Mouse (Mus musculus) liver, embryonic 11.5 days (tissue): ENCODE measurements around the gene Slc7a5. TPM values are rescaled to one million over a fixed set of nuclear protein-coding genes. Genes with fewer than 3 reads are reported as not detected.
A peak's percentile ranks its signal among the peaks of the same experiment; 100 is the strongest.

ENCODE experiments used
- ATAC-seq: fragments of 200-750 bp; cut with Nextera tagmentation; replicated peaks from 2 replicates; pipeline ENCODE4 v1.8.0; 2017; ENCODE audit warnings: moderate number of reproducible peaks, mild to moderate bottlenecking, moderate TSS enrichment, moderate library complexity; ENCODE audit not compliant: low FRiP score
- DNase-seq: peaks from one replicate; pipeline ENCODE4 v3.0.0-alpha.2; 2017; ENCODE audit warnings: low spot score
- H3K27ac ChIP-seq: fragments of 300-500 bp; sonication (generic); 2 replicates; pipeline ENCODE4 v1.5.1; 2014; ENCODE audit warnings: mild to moderate bottlenecking, low read depth, low read length, control low read depth
- H3K27me3 ChIP-seq: fragments of 300-500 bp; sonication (generic); replicated peaks from 2 replicates; pipeline ENCODE4 v1.6.1; 2014; ENCODE audit warnings: low read length, mixed read lengths; ENCODE audit not compliant: control insufficient read depth, insufficient read depth
- H3K36me3 ChIP-seq: fragments of 300-500 bp; sonication (generic); 2 replicates; pipeline ENCODE4 v1.6.1; 2014; ENCODE audit warnings: mild to moderate bottlenecking, low read length, moderate library complexity, mixed read lengths; ENCODE audit not compliant: control insufficient read depth, insufficient read depth
- H3K4me1 ChIP-seq: fragments of 300-500 bp; sonication (generic); replicated peaks from 2 replicates; pipeline ENCODE4 v1.6.1; 2014; ENCODE audit warnings: low read length, mixed read lengths; ENCODE audit not compliant: control insufficient read depth, insufficient read depth
- H3K4me2 ChIP-seq: fragments of 300-500 bp; sonication (generic); 2 replicates; pipeline ENCODE4 v1.6.1; 2014; ENCODE audit warnings: mild to moderate bottlenecking, control low read depth, moderate library complexity
- H3K4me3 ChIP-seq: fragments of 300-500 bp; sonication (generic); 2 replicates; pipeline ENCODE4 v1.5.1; 2014; ENCODE audit warnings: low read depth, low read length, control low read depth
- H3K9ac ChIP-seq: fragments of 300-500 bp; sonication (generic); 2 replicates; pipeline ENCODE4 v1.6.1; 2014; ENCODE audit warnings: low read depth, low read length, control low read depth
- H3K9me3 ChIP-seq: fragments of 300-500 bp; sonication (generic); 2 replicates; pipeline ENCODE4 v1.6.1; 2016; ENCODE audit warnings: low read length, inconsistent platforms, mixed read lengths; ENCODE audit not compliant: control insufficient read depth
- WGBS: fragments of 180-500 bp; shearing (Covaris S2); extraction: QIAGEN DNeasy Blood & Tissue Kit; methylation state at CpG from one replicate; pipeline ENCODE4 v1.1.7; 2014; 5-methylcytosine and 5-hydroxymethylcytosine counted together
- polyA plus RNA-seq: library from polyadenylated mRNA; unstranded; fragments of >200 nt; fragmentation: Nextera tagmentation; extraction: Ambion mirVana; gene quantifications from 2 replicates; pipeline ENCODE4 v1.2.1, GENCODE M21; 2014

Gene Slc7a5
- polyA plus RNA-seq = 58.2 and 61.5 TPM in 2 replicates

GRCm38 (mm10) chr8:121907587-121908248, at the start of gene Slc7a5:
Gene Slc7a5 (minus strand): TSS chr8:121907694.
- no peaks in the 10 kb centered on the region for H3K9me3 ChIP-seq
- DNase-seq = peak; percentile 98
- H3K9ac ChIP-seq = peak within 1 kb of the TSS; percentile 68
- no peaks in the 10 kb centered on the region for H3K36me3 ChIP-seq
- peak within 1 kb of the TSS; percentile 81 for H3K4me2 ChIP-seq
- ATAC-seq = peak; percentile 86
- no peaks in the 10 kb centered on the region for H3K27me3 ChIP-seq
- H3K27ac ChIP-seq = 0 out of 2 replicates have a peak within 1 kb of the TSS, but pooled peaks have one; percentile 36
- H3K4me3 ChIP-seq = peak within 1 kb of the TSS; percentile 80
- WGBS = under 1% methylated on average over 61 of the region's 61 CpGs
- H3K4me1 ChIP-seq = peaks cover 49% of the 10 kb centered on the region

GRCm38 (mm10) chr8:121955825-121956500, 48.5 kb upstream of the Slc7a5 start:
- DNase-seq (no peak), ATAC-seq (peak; percentile 76)
- Histone ChIP-seq H3K27me3 (no peaks in the 10 kb centered on the region), H3K27ac (peak overlapping the region; percentile 54; the same call in 1 of the 2 replicates), H3K4me2 (peak overlapping the region; percentile 51), H3K9me3 (no peaks in the 10 kb centered on the region), H3K36me3 (peaks cover 5% of the 10 kb centered on the region; the same call in 1 of the 2 replicates), H3K9ac (peak overlapping the region; percentile 18; the same call in 1 of the 2 replicates), H3K4me3 (no peak overlapping the region), H3K4me1 (peaks cover 53% of the 10 kb centered on the region)
- 26% methylated on average over 1 of the region's 1 CpGs for WGBS

DNA sequence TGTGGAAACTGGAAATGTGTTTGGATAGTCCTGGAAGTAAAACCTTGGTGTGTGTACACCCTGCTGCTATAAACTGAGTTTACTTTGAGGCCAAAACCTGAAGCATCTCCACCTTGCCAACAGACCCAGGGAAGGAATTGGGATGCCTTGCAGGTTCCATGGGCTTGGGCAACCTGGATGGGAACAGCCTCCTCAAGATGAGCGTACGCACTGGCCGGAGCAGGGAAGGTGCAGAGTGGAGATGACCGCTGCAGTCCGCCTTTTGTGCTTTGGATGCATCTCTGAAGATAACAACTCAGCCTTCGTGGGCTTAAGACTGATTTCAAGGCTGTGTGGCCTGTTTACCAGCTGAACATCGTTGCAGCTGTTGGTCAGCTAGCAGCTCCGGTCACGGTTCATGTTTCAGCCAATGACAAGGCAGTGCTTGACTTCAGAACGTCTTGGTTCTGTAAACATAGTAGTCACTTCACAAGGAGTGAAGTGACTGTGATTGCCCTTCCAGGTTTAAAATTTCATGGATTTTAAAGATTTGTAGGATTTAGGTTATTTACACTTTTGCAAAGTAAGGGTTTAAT, 47.6 kb upstream of the Slc7a5 start:
- Histone ChIP-seq H3K4me3 (no peak overlapping the region), H3K27ac (peak overlapping the region; percentile 40; the same call in 1 of the 2 replicates), H3K27me3 (no peaks in the 10 kb centered on the region), H3K4me2 (peak overlapping the region; percentile 51), H3K9ac (no peak overlapping the region), H3K9me3 (no peaks in the 10 kb centered on the region), H3K4me1 (peaks cover 53% of the 10 kb centered on the region), H3K36me3 (peaks cover 5% of the 10 kb centered on the region; the same call in 1 of the 2 replicates)
- WGBS = 63% methylated on average over 10 of the region's 10 CpGs
- ATAC-seq (no peak), DNase-seq (no peak)

DNA sequence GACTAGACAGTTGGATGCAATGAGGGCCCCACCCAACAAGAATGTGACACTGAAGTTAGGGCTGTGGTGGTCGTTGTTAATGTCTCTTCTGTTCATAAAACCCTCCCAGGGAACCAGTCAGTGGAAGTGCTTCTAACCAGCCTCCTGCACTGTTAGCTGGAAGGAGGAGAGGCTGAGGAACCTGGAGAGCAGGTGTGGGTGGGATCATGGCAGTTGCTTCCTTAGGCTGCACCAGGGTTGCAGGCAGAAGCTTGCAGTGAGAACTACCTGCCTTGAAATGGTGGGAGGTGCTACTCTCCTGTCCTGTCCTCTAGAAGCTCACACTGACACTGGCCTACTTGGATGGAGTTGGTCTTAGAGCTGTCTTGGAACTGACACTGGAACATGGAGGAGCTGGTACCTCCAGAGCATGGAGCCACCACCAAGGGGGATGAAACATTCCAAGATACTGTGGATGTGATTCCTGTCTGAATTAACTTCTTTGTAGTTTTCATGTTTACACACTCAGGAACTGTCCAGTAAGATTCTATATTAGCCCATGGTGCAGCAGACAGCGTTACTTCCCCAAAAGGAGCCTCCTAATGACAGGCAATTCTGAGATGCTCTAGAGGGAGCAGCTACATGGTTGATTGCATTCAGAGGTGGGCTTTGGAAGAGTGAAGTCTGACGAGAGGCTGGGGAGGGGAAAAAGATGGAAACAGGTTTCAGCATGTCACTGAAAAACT, 46.5 kb upstream of the Slc7a5 start:
- no peaks in the 10 kb centered on the region for H3K9me3 ChIP-seq
- no peaks in the 10 kb centered on the region for H3K27me3 ChIP-seq
- ATAC-seq (no peak), DNase-seq (no peak)
- H3K36me3 ChIP-seq = peaks cover 5% of the 10 kb centered on the region; the same call in 1 of the 2 replicates
- no peak overlapping the region for H3K4me3 ChIP-seq
- H3K27ac ChIP-seq = peak overlapping the region; percentile 30; the same call in 1 of the 2 replicates
- H3K9ac ChIP-seq = no peak overlapping the region
- peaks cover 59% of the 10 kb centered on the region for H3K4me1 ChIP-seq
- WGBS = 62% methylated on average over 3 of the region's 3 CpGs
- peak overlapping the region; percentile 51; the same call in 1 of the 2 replicates for H3K4me2 ChIP-seq

- H3K36me3 ChIP-seq = peaks cover 5% of the 10 kb centered on the region; the same call in 1 of the 2 replicates
- no peak overlapping the region for H3K27ac ChIP-seq
- DNase-seq (no peak), ATAC-seq (no peak)
- WGBS = 82% methylated on average over 7 of the region's 7 CpGs
- H3K27me3 ChIP-seq = no peaks in the 10 kb centered on the region
- peak overlapping the region; percentile 99 for H3K4me2 ChIP-seq
- H3K9me3 ChIP-seq = no peaks in the 10 kb centered on the region
- H3K4me1 ChIP-seq = peaks cover 62% of the 10 kb centered on the region
- H3K4me3 ChIP-seq = 0 out of 2 replicates have a peak overlapping the region, but pooled peaks have one; percentile 95
- no peak overlapping the region; the same call in 1 of the 2 replicates for H3K9ac ChIP-seq
Observed at GRCm38 (mm10) chr8:121952800-121953199, 45.3 kb upstream of the Slc7a5 start.

DNA sequence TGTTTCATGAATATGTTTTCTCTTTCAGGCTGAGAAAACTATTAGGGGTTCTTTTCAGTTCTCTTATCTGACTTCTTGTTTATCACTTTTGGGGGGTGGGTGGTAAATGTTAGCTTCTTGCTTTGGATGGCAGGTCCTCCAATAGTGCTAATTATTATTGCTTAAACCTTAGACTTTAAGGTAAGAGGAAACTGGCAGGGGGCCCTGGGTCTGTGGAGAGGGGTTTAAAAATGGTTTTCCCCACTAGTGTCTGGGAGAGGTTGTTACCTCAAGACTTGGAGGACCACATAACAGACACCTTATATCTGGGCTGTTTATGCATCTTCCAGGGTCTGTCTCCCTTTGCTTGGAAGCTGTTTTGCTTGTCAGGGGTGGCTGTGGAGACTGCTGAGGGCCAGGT, 44.6 kb upstream of the Slc7a5 start:
- ATAC-seq = no peak
- Histone ChIP-seq H3K9me3 (no peaks in the 10 kb centered on the region), H3K4me2 (peak overlapping the region; percentile 99), H3K9ac (peak overlapping the region; percentile 32), H3K4me1 (peaks cover 63% of the 10 kb centered on the region), H3K4me3 (peak overlapping the region; percentile 95), H3K27ac (peak overlapping the region; percentile 46; the same call in 1 of the 2 replicates), H3K27me3 (no peaks in the 10 kb centered on the region), H3K36me3 (peaks cover 5% of the 10 kb centered on the region; the same call in 1 of the 2 replicates)
- DNase-seq = no peak

- ATAC-seq = no peak
- H3K36me3 ChIP-seq = peaks cover 5% of the 10 kb centered on the region; the same call in 1 of the 2 replicates
Observed at GRCm38 (mm10) chr8:121951656-121952009, 44.1 kb upstream of the Slc7a5 start.

More at GRCm38 (mm10) chr8:121951656-121952009, 44.1 kb upstream of the Slc7a5 start:
- Histone ChIP-seq H3K27me3 (no peaks in the 10 kb centered on the region), H3K9ac (peak overlapping the region; percentile 99), H3K9me3 (no peaks in the 10 kb centered on the region), H3K4me2 (peak overlapping the region; percentile 99), H3K27ac (peak overlapping the region; percentile 98), H3K4me1 (peaks cover 61% of the 10 kb centered on the region), H3K4me3 (peak overlapping the region; percentile 95)
- 9% methylated on average over 7 of the region's 7 CpGs for WGBS
- no peak for DNase-seq
